Mouse (Mus musculus) heart, postnatal 14 days (tissue): ENCODE data around the gene Pik3ap1. TPM values are rescaled to one million over a fixed set of nuclear protein-coding genes. Genes with fewer than 3 reads are reported as not detected.

Experiments
- DNase-seq, 2 experiments: peaks; one replicate each; pipeline ENCODE4 v3.0.0; 2021 to 2022
- intact Hi-C: fragments of 180-260 bp; cut with DNase I; formaldehyde crosslinking; loops from one replicate; pipeline ENCODE4 v1.15.1; 2025
- total RNA-seq, 2 experiments: library from RNA; stranded (reverse); gene quantifications; 2 replicates each; pipeline ENCODE4 v1.2.3; 2021

Pik3ap1 gene
- total RNA-seq, 2 experiments from 2014 or later, result 1.5 TPM

DNA sequence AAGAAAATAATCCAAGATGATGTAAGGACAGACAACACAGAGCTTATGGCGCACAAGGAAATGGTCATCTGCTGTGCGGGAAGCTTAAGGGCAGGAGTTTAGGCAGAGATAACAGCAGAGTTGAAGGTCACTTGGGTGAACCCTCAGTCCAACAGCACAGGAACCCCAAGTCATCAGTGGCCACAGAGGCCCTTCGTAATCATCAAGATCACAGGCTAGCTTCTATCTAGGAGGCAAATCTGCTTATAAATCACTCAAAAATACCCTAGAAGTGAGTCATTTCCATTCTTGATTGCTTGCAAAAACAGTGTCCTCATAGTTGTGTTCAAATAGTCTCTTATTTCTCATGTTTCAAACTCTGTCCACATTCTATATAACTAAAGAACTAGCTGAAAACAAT lies 136.6 kb downstream of the Pik3ap1 start:
- DNase-seq, result no peak
- intact Hi-C loops, result no loop called here

DNA sequence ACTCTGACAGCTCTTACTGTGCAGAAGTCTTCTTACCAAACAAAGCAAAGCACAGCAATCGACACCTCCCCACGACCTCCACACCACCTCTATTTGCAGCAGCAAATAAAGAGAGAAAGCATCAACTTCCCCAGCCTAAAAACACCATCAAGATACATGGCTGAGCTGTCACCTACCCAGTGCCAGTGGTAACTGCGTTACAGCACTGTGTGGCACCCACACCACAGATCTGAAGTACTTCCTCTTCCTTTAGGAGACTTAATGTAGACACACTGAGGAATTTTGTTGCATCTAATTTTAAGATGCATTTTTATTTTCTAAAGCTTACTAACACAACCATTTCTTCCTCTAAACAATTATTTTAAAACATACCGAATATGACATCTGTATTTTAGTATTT lies 138.6 kb downstream of the Pik3ap1 start:
- intact Hi-C loops, result no loop called here
- no peak for DNase-seq

DNA sequence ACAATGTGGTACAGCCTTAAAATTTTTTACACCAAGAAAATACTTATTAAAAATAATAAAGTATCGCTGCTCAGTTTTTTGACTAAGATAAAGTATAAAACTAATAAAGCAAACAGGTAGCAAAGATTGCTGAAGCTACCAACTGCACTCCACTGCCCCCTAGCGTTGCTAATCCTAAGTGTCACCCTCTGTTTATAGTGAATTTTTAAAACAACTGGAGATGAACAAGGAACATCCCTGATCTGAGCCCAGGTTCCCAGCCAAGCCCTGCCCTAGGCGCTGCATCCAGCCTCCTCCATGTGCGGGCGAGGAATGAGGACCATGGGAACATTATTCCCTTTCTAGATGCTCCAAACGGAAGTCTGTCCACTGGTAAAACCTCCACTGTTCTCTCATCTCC lies 140.3 kb downstream of the Pik3ap1 start:
- intact Hi-C loops, result loop anchor here (2.0 to 5.0 kb wide), 2 partner anchors 140 to 157 kb away; no protein-coding TSS in a partner anchor

DNA sequence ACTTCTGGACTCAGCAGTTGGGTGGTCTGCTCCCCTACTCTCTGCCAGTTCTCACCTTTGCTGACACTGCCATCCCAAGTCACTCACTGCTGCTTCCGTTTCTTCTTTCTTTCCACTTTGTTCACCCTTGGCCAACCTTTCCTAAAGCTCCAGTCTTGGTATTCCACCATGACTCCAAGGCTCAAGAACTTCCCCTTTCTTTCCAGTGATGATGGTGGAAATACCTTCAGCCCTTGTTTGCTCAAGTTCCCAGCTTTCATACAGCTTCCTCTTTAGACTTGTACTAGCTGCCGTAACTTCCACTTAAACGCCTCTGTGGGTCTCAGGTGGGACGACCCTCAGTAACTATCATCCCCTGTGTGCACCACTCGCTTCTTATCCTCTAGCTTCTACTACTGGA lies 142.9 kb downstream of the Pik3ap1 start:
- intact Hi-C loops, result loop anchor here (5.0 kb wide), 1 partner anchor 155 kb away; no protein-coding TSS in a partner anchor
- DNase-seq, result no peak

More for the DNA sequence above, 140.3 kb downstream of the Pik3ap1 start:
- peak; percentile 63 to 72 for DNase-seq

GRCm38 (mm10) chr19:41233698-41234097 lies 151.2 kb downstream of the Pik3ap1 start:
- no peak for DNase-seq
- intact Hi-C loops, result no loop called here

Other genes starting within 250 kb of the Pik3ap1 start
- under 1 TPM; 0.41 to 0.88 TPM for gene Tll2, start 178.3 kb downstream of the Pik3ap1 start, total RNA-seq
- 10 to 100 TPM; 88.2 to 90.8 TPM for gene Tm9sf3, start 121.1 kb downstream of the Pik3ap1 start, total RNA-seq
- 10 to 100 TPM; 11.7 to 13.0 TPM for gene Lcor, start 97.5 kb upstream of the Pik3ap1 start, total RNA-seq
- gene Gm340, start 197.3 kb upstream of the Pik3ap1 start, total RNA-seq, result 10 to 100 TPM in 1 of 2 experiments, 1 to 10 TPM in 1; 8.9 to 11.0 TPM